Mouse (Mus musculus) C2C12 (cell line): ENCODE measurements around the gene Kctd17. TPM values are rescaled to one million over a fixed set of nuclear protein-coding genes. Genes with fewer than 3 reads are reported as not detected.

ENCODE experiments used
- H3K27me3 ChIP-seq: one replicate; pipeline ENCODE4 v1.6.1; 2011; ENCODE audit not compliant: control insufficient read depth, insufficient read depth, insufficient read length
- H3K36me3 ChIP-seq: one replicate; pipeline ENCODE4 v1.6.1; 2011; ENCODE audit not compliant: control insufficient read depth, insufficient read depth
- H3K4me3 ChIP-seq: one replicate; pipeline ENCODE4 v1.5.1; 2011; ENCODE audit warnings: mild to moderate bottlenecking, control low read depth; ENCODE audit not compliant: poor library complexity, insufficient read depth, severe bottlenecking
- H3K79me2 ChIP-seq: one replicate; pipeline ENCODE4 v1.6.1; 2011; ENCODE audit not compliant: control insufficient read depth, insufficient read depth
- H3K79me3 ChIP-seq: one replicate; pipeline ENCODE4 v1.6.1; 2011; ENCODE audit warnings: low read depth, control low read depth
- H3ac ChIP-seq: one replicate; pipeline ENCODE3; 2011; ENCODE audit warnings: low read depth; ENCODE audit not compliant: control insufficient read depth, insufficient read length
- CEBPB ChIP-seq: IDR thresholded peaks from one replicate; pipeline ENCODE4 v1.6.1; 2011; ENCODE audit warnings: low read depth, mild to moderate bottlenecking, control low read depth, moderate library complexity
- CTCF ChIP-seq: IDR thresholded peaks from one replicate; pipeline ENCODE4 v1.5.1; 2011; ENCODE audit not compliant: control insufficient read depth, insufficient read depth, insufficient read length
- FOSL1 ChIP-seq: IDR thresholded peaks from one replicate; pipeline ENCODE4 v1.8.0; 2011; ENCODE audit warnings: mild to moderate bottlenecking, low read length; ENCODE audit not compliant: poor library complexity, insufficient read depth, severe bottlenecking
- MAX ChIP-seq: IDR thresholded peaks from one replicate; pipeline ENCODE4 v1.6.1; 2011; ENCODE audit warnings: mild to moderate bottlenecking, control low read depth
- MYOD1 ChIP-seq: IDR thresholded peaks from one replicate; pipeline ENCODE4 v1.6.1; 2011; ENCODE audit warnings: low read depth; ENCODE audit not compliant: control insufficient read depth, insufficient read length
- MYOG ChIP-seq: IDR thresholded peaks from one replicate; pipeline ENCODE4 v1.6.1; 2011; ENCODE audit not compliant: control insufficient read depth, insufficient read length; ENCODE audit errors: extremely low read depth
- USF1 ChIP-seq: IDR thresholded peaks from one replicate; pipeline ENCODE4 v1.6.1; 2011; ENCODE audit warnings: low read depth, mild to moderate bottlenecking, control low read depth, moderate library complexity
- polyA plus RNA-seq: library from polyadenylated mRNA; unstranded; fragments of >200 nt; fragmentation: generic; extraction: Trizol; gene quantifications from one replicate; pipeline ENCODE4 v1.2.1, GENCODE M21; 2012; ENCODE audit warnings: missing spikeins

The Kctd17 gene
- polyA plus RNA-seq, 1 experiment: 228 TPM

- H3ac ChIP-seq: no peak overlapping the region
- no peaks in the 10 kb centered on the region for H3K27me3 ChIP-seq
- no peaks in the 10 kb centered on the region for H3K79me3 ChIP-seq
- no peak overlapping the region for H3K4me3 ChIP-seq
- H3K36me3 ChIP-seq: peaks cover 46% of the 10 kb centered on the region
- TF ChIP-seq USF1 (no peak), MYOG (no peak), CEBPB (no peak), CTCF (peak; percentile 67), MAX (no peak), FOSL1 (no peak), MYOD1 (peak; percentile 80)
- H3K79me2 ChIP-seq: no peaks in the 10 kb centered on the region
Observed at GRCm38 (mm10) chr15:78436380-78437192, 8.2 kb downstream of the Kctd17 start.

GRCm38 (mm10) chr15:78437237-78438017 is 9.1 kb downstream of the Kctd17 start:
- no peaks in the 10 kb centered on the region for H3K79me2 ChIP-seq
- peaks cover 39% of the 10 kb centered on the region for H3K36me3 ChIP-seq
- peak overlapping the region; percentile 38 for H3ac ChIP-seq
- no peaks in the 10 kb centered on the region for H3K27me3 ChIP-seq
- H3K4me3 ChIP-seq: no peak overlapping the region
- TF ChIP-seq CTCF (no peak), MYOD1 (no peak), USF1 (no peak), MAX (no peak), MYOG (no peak), CEBPB (no peak), FOSL1 (no peak)
- no peaks in the 10 kb centered on the region for H3K79me3 ChIP-seq

GRCm38 (mm10) chr15:78438018-78438394 is 9.6 kb downstream of the Kctd17 start:
- TF ChIP-seq MYOG: no peak
- TF ChIP-seq MAX: no peak
- TF ChIP-seq CEBPB: no peak
- no peak for TF ChIP-seq MYOD1
- no peak for TF ChIP-seq USF1
- TF ChIP-seq CTCF: no peak
- no peak for TF ChIP-seq FOSL1
- no peak overlapping the region for H3K4me3 ChIP-seq
- no peaks in the 10 kb centered on the region for H3K79me3 ChIP-seq
- peaks cover 33% of the 10 kb centered on the region for H3K36me3 ChIP-seq
- H3K27me3 ChIP-seq: no peaks in the 10 kb centered on the region
- H3K79me2 ChIP-seq: no peaks in the 10 kb centered on the region
- peak overlapping the region; percentile 26 for H3ac ChIP-seq

GRCm38 (mm10) chr15:78438505-78438904 is 10.1 kb downstream of the Kctd17 start:
- Histone ChIP-seq H3K79me2 (no peaks in the 10 kb centered on the region), H3ac (no peak overlapping the region), H3K27me3 (no peaks in the 10 kb centered on the region), H3K79me3 (no peaks in the 10 kb centered on the region), H3K4me3 (no peak overlapping the region), H3K36me3 (peaks cover 29% of the 10 kb centered on the region)
- no peak for TF ChIP-seq CTCF
- TF ChIP-seq CEBPB: no peak
- TF ChIP-seq USF1: no peak

- no peak for TF ChIP-seq CTCF
- no peak for TF ChIP-seq MAX
- TF ChIP-seq MYOG: no peak
- TF ChIP-seq USF1: no peak
- no peaks in the 10 kb centered on the region for H3K27me3 ChIP-seq
- peaks cover 25% of the 10 kb centered on the region for H3K36me3 ChIP-seq
- no peaks in the 10 kb centered on the region for H3K79me2 ChIP-seq
- no peak overlapping the region for H3K4me3 ChIP-seq
- H3K79me3 ChIP-seq: no peaks in the 10 kb centered on the region
- no peak overlapping the region for H3ac ChIP-seq
Observed at GRCm38 (mm10) chr15:78438973-78439372, 10.6 kb downstream of the Kctd17 start.
